18 mouse cellular contexts compared by ENCODE assay signal in the genomic region with DNA sequence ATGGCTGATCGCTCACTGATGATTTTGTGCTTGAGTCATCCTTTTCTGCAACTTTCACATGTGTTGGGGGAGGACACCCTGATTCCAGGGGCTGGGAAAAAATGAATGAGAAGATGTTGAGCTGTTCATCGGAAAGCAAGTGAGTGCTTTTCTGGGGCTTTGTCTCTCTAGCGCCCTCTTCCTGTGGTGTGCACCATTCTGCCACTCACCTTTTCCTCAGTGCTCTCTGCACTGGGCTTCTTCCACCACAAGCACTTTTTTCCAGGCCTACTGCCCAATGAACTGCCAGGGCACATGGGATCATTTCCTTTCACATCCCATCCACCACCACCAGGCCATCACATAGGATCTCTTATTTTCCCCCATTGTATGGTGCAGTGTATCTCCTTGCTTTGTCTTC. TPM values are rescaled to one million over a fixed set of nuclear protein-coding genes. Genes with fewer than 3 reads are reported as not detected.
DNase-seq lines count a peak whose midpoint lies in the region; TF ChIP-seq lines count a peak whose summit lies in the region.
"Had no signal": no experiment of that assay in that cellular context is flagged by ENCODE, and none has a peak within 500 bp of the region (broad histone marks: within the 10 kb centered on the region; RNA-seq: fewer than 3 reads in every experiment).

No protein-coding gene starts in this region.

- WGBS in bone marrow, adult 2 months, result 46% methylated on average over 3 of the region's 3 CpGs

- H3K4me1 ChIP-seq in CH12.LX (ENCODE audit: control insufficient read depth in 1 of 2, insufficient read depth in 2 of 2), result no peaks in the 10 kb centered on the region
- no peaks in the 10 kb centered on the region for H3K4me1 ChIP-seq in bone marrow, adult 2 months (ENCODE audit: control insufficient read depth, insufficient read depth, low read length)
- H3K4me1 ChIP-seq: heart, embryonic 15.5 days; hindbrain, embryonic 12.5 days; limb, embryonic 12.5 days; midbrain, embryonic 10.5 days had no signal

- no peaks in the 10 kb centered on the region for H3K27me3 ChIP-seq in CH12.LX (replicated peaks)
- H3K27me3 ChIP-seq: heart, embryonic 15.5 days had no signal

- dilution Hi-C loops in CH12.LX (cut with MboI; ENCODE audit: extremely low pct_ligation_motif_present, extremely low pct_unique_long_range_greater_than_20kb, low sequenced_read_pairs), result no loop called here

- H3K79me2 ChIP-seq in CH12.LX (replicated peaks; ENCODE audit: control insufficient read depth, extremely low read depth, insufficient read depth, poor library complexity, severe bottlenecking), result no peaks in the 10 kb centered on the region

- no peak for TF ChIP-seq POLR2A in CH12.LX (IDR thresholded peaks at IDR 0.05; ENCODE audit: low read depth, low read length)
- TF ChIP-seq POLR2A in bone marrow, adult 2 months (IDR thresholded peaks at IDR 0.05; ENCODE audit: borderline replicate concordance, control insufficient read depth, low read depth, low read length), result no peak

- TF ChIP-seq RAD21 in CH12.LX (IDR thresholded peaks at IDR 0.05; ENCODE audit: low read depth, low read length), result no peak; the same call in none of the 2 replicates

- H3K36me3 ChIP-seq in CH12.LX (replicated peaks in 1 of 2; ENCODE audit: control insufficient read depth in 1 of 2, insufficient read depth in 1 of 2, low read length in 1 of 2), result no peaks in the 10 kb centered on the region
- H3K36me3 ChIP-seq: G1E; heart, embryonic 15.5 days; hindbrain, embryonic 12.5 days; limb, embryonic 12.5 days; midbrain, embryonic 10.5 days had no signal

- intact Hi-C loops in gastrocnemius, adult 2 months (cut with DNase I), result no loop called here
- intact Hi-C loops in gastrocnemius, postnatal 14 days (cut with DNase I; ENCODE audit: low total_unique reads), result no loop called here

- no peak for DNase-seq in gastrocnemius, adult 2 months
- no peak for DNase-seq in gastrocnemius, postnatal 14 days
- no peak for DNase-seq in layer of hippocampus, adult 2 months (ENCODE audit: low spot score in 2 of 2)
- no peak for DNase-seq in layer of hippocampus, adult 9-11 months
- DNase-seq in CH12.LX (ENCODE audit: extremely low read depth), result peak; percentile 9
- no peak for DNase-seq in spleen, postnatal 14 days (ENCODE audit: low spot score in 2 of 2)
- DNase-seq in cerebellum, postnatal 14 days, result no peak
- DNase-seq: adrenal gland, adult 8-10 months; cerebellum, adult 9-11 months; gastrocnemius, postnatal 36 days; kidney, adult 11 months; right cerebral cortex, postnatal 14 days had no signal

- in situ Hi-C loops in CH12.LX (cut with MboI; ENCODE audit: low pct_ligation_motif_present, low pct_unique_long_range_greater_than_20kb, low sequenced_read_pairs), result no loop called here

- no peak for TF ChIP-seq EP300 in CH12.LX (IDR thresholded peaks at IDR 0.05; ENCODE audit: low read length)

- no peaks in the 10 kb centered on the region for H3K9me3 ChIP-seq in CH12.LX (replicated peaks; ENCODE audit: low read length)
- H3K9me3 ChIP-seq: G1E; heart, embryonic 15.5 days; hindbrain, embryonic 12.5 days; limb, embryonic 12.5 days; midbrain, embryonic 10.5 days had no signal

- H3K4me2 ChIP-seq in CH12.LX (ENCODE audit: insufficient read depth, low read depth, poor library complexity, severe bottlenecking), result no peak overlapping the region
- H3K4me2 ChIP-seq: heart, embryonic 15.5 days; hindbrain, embryonic 12.5 days; limb, embryonic 12.5 days had no signal

- no peak overlapping the region for H3K9ac ChIP-seq in CH12.LX (ENCODE audit: insufficient read depth, low read depth)
- H3K9ac ChIP-seq: heart, embryonic 15.5 days; hindbrain, embryonic 12.5 days; limb, embryonic 12.5 days had no signal

- no peak overlapping the region for H3K27ac ChIP-seq in gastrocnemius, adult 2 months
- no peak overlapping the region for H3K27ac ChIP-seq in layer of hippocampus, adult 2 months
- no peak overlapping the region for H3K27ac ChIP-seq in CH12.LX (ENCODE audit: insufficient read depth, low read depth)
- H3K27ac ChIP-seq in bone marrow, adult 2 months (ENCODE audit: control insufficient read depth, insufficient read depth, low read depth, low read length, poor library complexity), result no peak overlapping the region
- H3K27ac ChIP-seq: heart, embryonic 15.5 days; hindbrain, embryonic 12.5 days; limb, embryonic 12.5 days; midbrain, embryonic 10.5 days had no signal

- peak; percentile 34; the same call in 1 of the 2 replicates for TF ChIP-seq CTCF in gastrocnemius, adult 2 months (IDR thresholded peaks at IDR 0.05)
- TF ChIP-seq CTCF in layer of hippocampus, adult 2 months (conservative IDR thresholded peaks at IDR 0.05), result peak; percentile 62
- peak; percentile 18 to 56; a peak in 3 of 4 replicates for TF ChIP-seq CTCF in CH12.LX (conservative IDR thresholded peaks at IDR 0.05 in 1 of 2, IDR thresholded peaks at IDR 0.05 in 1 of 2; ENCODE audit: low read depth in 2 of 2, low read length in 2 of 2)
- 0 out of 2 replicates have a peak, but pooled peaks have one; percentile 3 for TF ChIP-seq CTCF in bone marrow, adult 2 months (IDR thresholded peaks at IDR 0.05; ENCODE audit: control insufficient read depth, insufficient read depth, low read length)

- no peak overlapping the region for H3K4me3 ChIP-seq in gastrocnemius, adult 2 months
- no peak overlapping the region for H3K4me3 ChIP-seq in layer of hippocampus, adult 2 months
- no peak overlapping the region for H3K4me3 ChIP-seq in CH12.LX (replicated peaks in 1 of 3; ENCODE audit: low read depth in 2 of 3, low read length in 2 of 3, poor library complexity in 1 of 3)
- no peak overlapping the region for H3K4me3 ChIP-seq in bone marrow, adult 2 months (replicated peaks; ENCODE audit: control insufficient read depth, low read depth, low read length)
- H3K4me3 ChIP-seq: heart, embryonic 15.5 days; hindbrain, embryonic 12.5 days; limb, embryonic 12.5 days; midbrain, embryonic 10.5 days had no signal

TF ChIP-seq in CH12.LX, 34 proteins besides CTCF, POLR2A, EP300 and RAD21:
- TF ChIP-seq ZNF384 (IDR thresholded peaks at IDR 0.05; ENCODE audit: low read depth, low read length) (no peak), SMC3 (IDR thresholded peaks at IDR 0.05; ENCODE audit: low read depth, low read length) (peak; percentile 34)

RNA-seq across cellular contexts. Expression of gene Rai2, which starts 26.2 kb away (rescaled TPM):
- 10 to 100 TPM; 20.0 to 36.3 TPM for total RNA-seq in gastrocnemius, adult 2 months (2021)
- total RNA-seq in gastrocnemius, postnatal 14 days (2021), result 10 to 100 TPM; 12.5 to 26.1 TPM
- 10 to 100 TPM in 1 of 2 experiments, 1 to 10 TPM in 1; 8.5 to 15.0 TPM for total RNA-seq in layer of hippocampus, adult 2 months (2021)
- not detected in 2 replicates for total RNA-seq in CH12.LX (2012; rRNA removed)
- not detected in 2 replicates for total RNA-seq in CH12.LX (2014; rRNA removed)
- polyA plus RNA-seq in CH12.LX (2012; ENCODE audit: insufficient read length, low read depth), result not detected in 2 replicates
- polyA plus RNA-seq in bone marrow, adult 2 months (2011; ENCODE audit: insufficient read depth, insufficient read length, low replicate concordance, missing spikeins), result not detected in 2 replicates
- polyA plus RNA-seq: G1E had no signal

Comparison
In these comparisons a context has a peak if more than half of its experiments do, and no peak if none do; other contexts are left out.
1. CTCF ChIP-seq: peak in every context shown above with its lines; median percentile 62 in layer of hippocampus, adult 2 months; 37 in CH12.LX; 34 in gastrocnemius, adult 2 months; 3 in bone marrow, adult 2 months.
2. RNA of gene Rai2, which starts 26.2 kb away (total RNA-seq): 20.0 to 36.3 TPM in gastrocnemius, adult 2 months, 12.5 to 26.1 TPM in gastrocnemius, postnatal 14 days and 8.5 to 15.0 TPM in layer of hippocampus, adult 2 months; not detected in CH12.LX; every median in the first group is over 4 times any median in the second.